Comparison of ENCODE assay signal across 8 mouse cellular contexts in genomic region chr1:153501644-153502321, GRCm38 (mm10). TPM values are rescaled to one million over a fixed set of nuclear protein-coding genes. Genes with fewer than 3 reads are reported as not detected.
A peak's percentile ranks its signal among the peaks of the same experiment; 100 is the strongest.
DNase-seq lines count a peak whose midpoint lies in the region; ATAC-seq and TF ChIP-seq lines count a peak whose summit lies in the region.

No protein-coding gene starts in this region.

- H3K9me3 ChIP-seq in intestine, embryonic 16.5 days (ENCODE audit: control insufficient read depth, low read length): peaks cover 3% of the 10 kb centered on the region; the same call in 1 of the 2 replicates

- H3K36me3 ChIP-seq in intestine, embryonic 16.5 days (ENCODE audit: control insufficient read depth, insufficient read depth, low read length): no peaks in the 10 kb centered on the region; the same call in 1 of the 2 replicates
- no peaks in the 10 kb centered on the region for H3K36me3 ChIP-seq in macrophage (ENCODE audit: inconsistent target)

- DNase-seq in layer of hippocampus, adult 2 months (ENCODE audit: low spot score in 2 of 2): no peak
- no peak for DNase-seq in layer of hippocampus, postnatal 25 days (ENCODE audit: extremely low spot score in 1 of 2, low spot score in 1 of 2)
- DNase-seq in R1 (ENCODE audit: low read depth, low spot score): peak; percentile 66
- no peak for DNase-seq in right cerebral cortex, postnatal 25 days
- DNase-seq in cerebellum, postnatal 4 days (ENCODE audit: low spot score in 2 of 2): no peak
- no peak for DNase-seq in T-cell, adult 2 months (ENCODE audit: low spot score)

- H3K4me3 ChIP-seq in layer of hippocampus, adult 2 months: no peak overlapping the region
- H3K4me3 ChIP-seq in intestine, embryonic 16.5 days (ENCODE audit: low read length): no peak overlapping the region
- H3K4me3 ChIP-seq in macrophage (ENCODE audit: inconsistent target): no peak overlapping the region

- TF ChIP-seq CTCF in layer of hippocampus, adult 2 months (conservative IDR thresholded peaks at IDR 0.05): peak; percentile 46

- no peaks in the 10 kb centered on the region for H3K27me3 ChIP-seq in intestine, embryonic 16.5 days (replicated peaks; ENCODE audit: control insufficient read depth, insufficient read depth, low read length)

- no peaks in the 10 kb centered on the region for H3K79me2 ChIP-seq in macrophage (ENCODE audit: inconsistent target)

- H3K4me2 ChIP-seq in intestine, embryonic 16.5 days (ENCODE audit: low read depth, low read length): no peak overlapping the region

- peak overlapping the region; percentile 39; the same call in 1 of the 2 replicates for H3K27ac ChIP-seq in layer of hippocampus, adult 2 months
- peak overlapping the region; percentile 60 for H3K27ac ChIP-seq in intestine, embryonic 16.5 days (ENCODE audit: low read length)
- peak overlapping the region; percentile 77 for H3K27ac ChIP-seq in macrophage

- no peak overlapping the region for H3K9ac ChIP-seq in intestine, embryonic 16.5 days (ENCODE audit: low read depth, low read length)

- peak; percentile 91 for ATAC-seq in intestine, embryonic 16.5 days

- WGBS in intestine, embryonic 16.5 days: 34% methylated on average over 5 of the region's 5 CpGs
- 42% methylated on average over 5 of the region's 5 CpGs for WGBS in macrophage (ENCODE audit: missing documents)

- no peaks in the 10 kb centered on the region for H3K4me1 ChIP-seq in intestine, embryonic 16.5 days (ENCODE audit: control insufficient read depth, insufficient read depth, low read length)

RNA-seq across cellular contexts. Expression of gene Dhx9, which starts 14.3 kb away (rescaled TPM):
- 100 to 1,000 TPM; 118 to 120 TPM for total RNA-seq in layer of hippocampus, adult 2 months (2021)
- total RNA-seq in layer of hippocampus, postnatal 25 days (2021): 100 to 1,000 TPM; 101 to 106 TPM
- 15.7 and 18.1 TPM in 2 replicates for polyA plus RNA-seq in intestine, embryonic 16.5 days (2015; fragmentation: Nextera tagmentation; extraction: Ambion mirVana)
- total RNA-seq in macrophage (2018; cell fraction: chromatin; rRNA removed): 100 to 1,000 TPM; 139 to 418 (median 222) TPM
- total RNA-seq in macrophage (2018; cell fraction: cytosol; rRNA removed): 10 to 100 TPM; 29.3 to 79.3 (median 55.6) TPM
- 100 to 1,000 TPM in 22 of 26 experiments, 10 to 100 TPM in 4; 81.2 to 270 (median 124) TPM for total RNA-seq in macrophage (2018; cell fraction: nucleus; rRNA removed)
- 51.6 to 87.8 TPM (median 81.8 TPM) in 3 replicates for polyA plus RNA-seq in macrophage (2018)

RNA-seq across cellular contexts. Expression of gene Npl, which starts 48.1 kb away (rescaled TPM):
- 1 to 10 TPM; 4.2 to 4.9 TPM for total RNA-seq in layer of hippocampus, adult 2 months (2021)
- 1 to 10 TPM; 3.6 to 4.5 TPM for total RNA-seq in layer of hippocampus, postnatal 25 days (2021)
- polyA plus RNA-seq in intestine, embryonic 16.5 days (2015; fragmentation: Nextera tagmentation; extraction: Ambion mirVana): 174 and 289 TPM in 2 replicates
- total RNA-seq in macrophage (2018; cell fraction: chromatin; rRNA removed): 10 to 100 TPM in 6 of 26 experiments, 1 to 10 TPM in 17, under 1 TPM in 3; 0.45 to 22.3 (median 3.8) TPM
- 10 to 100 TPM in 24 of 26 experiments, 1 to 10 TPM in 2; 9.1 to 33.0 (median 18.9) TPM for total RNA-seq in macrophage (2018; cell fraction: cytosol; rRNA removed)
- total RNA-seq in macrophage (2018; cell fraction: nucleus; rRNA removed): 10 to 100 TPM in 3 of 26 experiments, 1 to 10 TPM in 23; 2.5 to 14.3 (median 5.3) TPM
- polyA plus RNA-seq in macrophage (2018): 30.0 to 56.0 TPM (median 46.8 TPM) in 3 replicates
